Mouse (Mus musculus): Measurements from ENCODE around the gene Ilf3.

Ilf3 gene

GRCm38 (mm10) chr9:21403745-21404144, 36.1 kb downstream of the Ilf3 start:
- no peak for DNase-seq (ENCODE audit: low spot score)

- no peak for DNase-seq (ENCODE audit: low spot score)
Observed at GRCm38 (mm10) chr9:21405525-21405924, 37.9 kb downstream of the Ilf3 start.

GRCm38 (mm10) chr9:21407951-21408350, 40.3 kb downstream of the Ilf3 start:
- no peak for DNase-seq (ENCODE audit: low spot score)

GRCm38 (mm10) chr9:21408624-21409023, 41.0 kb downstream of the Ilf3 start:
- no peak for DNase-seq (ENCODE audit: low spot score)

- peak; percentile 75 for DNase-seq (ENCODE audit: low spot score)
Observed at GRCm38 (mm10) chr9:21409592-21410317, 42.1 kb downstream of the Ilf3 start.

- DNase-seq (ENCODE audit: low spot score): peak; percentile 83
Observed at GRCm38 (mm10) chr9:21411669-21412550, 44.2 kb downstream of the Ilf3 start, which contains the start of gene Qtrt1. TSS of gene Qtrt1 (plus strand) at chr9:21411837.

- DNase-seq (ENCODE audit: low spot score): no peak
Observed at GRCm38 (mm10) chr9:21417866-21418265, 50.2 kb downstream of the Ilf3 start.

GRCm38 (mm10) chr9:21419646-21420045, 52.0 kb downstream of the Ilf3 start:
- DNase-seq (ENCODE audit: low spot score): no peak

GRCm38 (mm10) chr9:21424631-21425555, 57.2 kb downstream of the Ilf3 start, which contains the start of gene Dnm2:
TSS of gene Dnm2 (plus strand) at chr9:21424908.
- DNase-seq (ENCODE audit: low spot score): peak; percentile 100

- DNase-seq (ENCODE audit: low spot score): no peak
Observed at GRCm38 (mm10) chr9:21425556-21425945, 57.9 kb downstream of the Ilf3 start.

- DNase-seq (ENCODE audit: low spot score): no peak
Observed at GRCm38 (mm10) chr9:21426013-21426412, 58.3 kb downstream of the Ilf3 start.

GRCm38 (mm10) chr9:21426525-21426924, 58.9 kb downstream of the Ilf3 start:
- DNase-seq (ENCODE audit: low spot score): no peak

GRCm38 (mm10) chr9:21427773-21428172, 60.1 kb downstream of the Ilf3 start:
- no peak for DNase-seq (ENCODE audit: low spot score)

GRCm38 (mm10) chr9:21428178-21428577, 60.5 kb downstream of the Ilf3 start:
- DNase-seq (ENCODE audit: low spot score): no peak

- DNase-seq (ENCODE audit: low spot score): no peak
Observed at GRCm38 (mm10) chr9:21430724-21431123, 63.1 kb downstream of the Ilf3 start.

- DNase-seq (ENCODE audit: low spot score): no peak
Observed at GRCm38 (mm10) chr9:21432066-21432465, 64.4 kb downstream of the Ilf3 start.

- no peak for DNase-seq (ENCODE audit: low spot score)
Observed at GRCm38 (mm10) chr9:21433766-21434165, 66.1 kb downstream of the Ilf3 start.

- no peak for DNase-seq (ENCODE audit: low spot score)
Observed at GRCm38 (mm10) chr9:21434410-21434809, 66.7 kb downstream of the Ilf3 start.

GRCm38 (mm10) chr9:21435777-21436635, 68.3 kb downstream of the Ilf3 start:
- no peak for DNase-seq (ENCODE audit: low spot score)

GRCm38 (mm10) chr9:21437577-21437976, 69.9 kb downstream of the Ilf3 start:
- DNase-seq (ENCODE audit: low spot score): no peak

GRCm38 (mm10) chr9:21438219-21438618, 70.5 kb downstream of the Ilf3 start:
- DNase-seq (ENCODE audit: low spot score): no peak

Data from layer of hippocampus, adult 9-10 months (tissue).